ENCODE assay signal across 12 mouse cellular contexts in genomic region chr3:38663023-38663422, GRCm38 (mm10).
A peak's percentile ranks its signal among the peaks of the same experiment; 100 is the strongest.
DNase-seq lines count a peak whose midpoint lies in the region; ATAC-seq and TF ChIP-seq lines count a peak whose summit lies in the region.
"Had no signal": no experiment of that assay in that cellular context is flagged by ENCODE, and none has a peak within 500 bp of the region (broad histone marks: within the 10 kb centered on the region; RNA-seq: fewer than 3 reads in every experiment).

No protein-coding gene starts in this region.

- no peaks in the 10 kb centered on the region for H3K36me3 ChIP-seq in hindbrain, postnatal 0 days (ENCODE audit: insufficient read depth, low read length)
- no peaks in the 10 kb centered on the region for H3K36me3 ChIP-seq in hindbrain, embryonic 12.5 days
- H3K36me3 ChIP-seq in thymus, adult 2 months (ENCODE audit: control insufficient read depth, insufficient read depth, low read length) = no peaks in the 10 kb centered on the region
- H3K36me3 ChIP-seq: midbrain, embryonic 12.5 days had no signal

- H3K27ac ChIP-seq in hindbrain, postnatal 0 days = no peak overlapping the region
- no peak overlapping the region for H3K27ac ChIP-seq in hindbrain, embryonic 12.5 days
- no peak overlapping the region for H3K27ac ChIP-seq in thymus, adult 2 months (ENCODE audit: control insufficient read depth, insufficient read depth, low read length)

- H3K4me1 ChIP-seq in hindbrain, postnatal 0 days (ENCODE audit: insufficient read depth, low read length) = no peaks in the 10 kb centered on the region
- peaks cover 13% of the 10 kb centered on the region for H3K4me1 ChIP-seq in hindbrain, embryonic 12.5 days
- H3K4me1 ChIP-seq in thymus, adult 2 months (replicated peaks; ENCODE audit: control insufficient read depth, insufficient read depth, low read length) = peaks cover 6% of the 10 kb centered on the region

- no peak overlapping the region for H3K4me3 ChIP-seq in hindbrain, postnatal 0 days (ENCODE audit: low read length)
- H3K4me3 ChIP-seq in hindbrain, embryonic 12.5 days = no peak overlapping the region
- no peak overlapping the region for H3K4me3 ChIP-seq in thymus, adult 2 months (ENCODE audit: control insufficient read depth, insufficient read depth, low read length)
- H3K4me3 ChIP-seq: erythroblast, embryonic 14.5 days; midbrain, embryonic 12.5 days had no signal

- H3K9ac ChIP-seq in hindbrain, postnatal 0 days (replicated peaks; ENCODE audit: low read length) = no peak overlapping the region
- no peak overlapping the region for H3K9ac ChIP-seq in hindbrain, embryonic 12.5 days
- H3K9ac ChIP-seq: midbrain, embryonic 12.5 days had no signal

- 0 out of 2 replicates have a peak, but pooled peaks have one; percentile 25 for ATAC-seq in hindbrain, postnatal 0 days
- ATAC-seq in hindbrain, embryonic 12.5 days (ENCODE audit: low FRiP score) = no peak

- peak; percentile 63 for TF ChIP-seq CTCF in hindbrain, postnatal 0 days (IDR thresholded peaks at IDR 0.05; ENCODE audit: low read depth)
- peak; percentile 39; the same call in 1 of the 2 replicates for TF ChIP-seq CTCF in thymus, adult 2 months (IDR thresholded peaks at IDR 0.05; ENCODE audit: borderline replicate concordance, control insufficient read depth, extremely low read depth, insufficient read depth, low read length, poor library complexity)

- H3K27me3 ChIP-seq in hindbrain, postnatal 0 days (ENCODE audit: insufficient read depth, low read length) = no peaks in the 10 kb centered on the region
- no peaks in the 10 kb centered on the region for H3K27me3 ChIP-seq in hindbrain, embryonic 12.5 days
- H3K27me3 ChIP-seq in thymus, adult 2 months (ENCODE audit: control insufficient read depth, insufficient read depth, low read length) = no peaks in the 10 kb centered on the region

- DNase-seq in hindbrain, postnatal 0 days (ENCODE audit: low spot score) = peak; percentile 31
- DNase-seq in thymus, adult 2 months = peak; percentile 40
- no peak for DNase-seq in thymus, adult 18-20 months
- DNase-seq in c-Kit-positive CD71-positive TER-119-negative erythroid progenitor cells, embryonic 14.5 days (ENCODE audit: low read depth) = peak; percentile 3
- DNase-seq in urinary bladder, postnatal 36 days (ENCODE audit: low spot score in 2 of 2) = no peak
- no peak for DNase-seq in cerebellum, adult 8-10 months
- no peak for DNase-seq in gastrocnemius, postnatal 25 days
- DNase-seq: adrenal gland, adult 2 months; layer of hippocampus, adult 9-11 months had no signal

- 66% methylated on average over 5 of the region's 5 CpGs for WGBS in hindbrain, postnatal 0 days
- 66% methylated on average over 5 of the region's 5 CpGs for WGBS in hindbrain, embryonic 12.5 days
- 79% methylated on average over 5 of the region's 5 CpGs for WGBS in thymus, adult 2 months

- no peak overlapping the region for H3K4me2 ChIP-seq in hindbrain, postnatal 0 days (ENCODE audit: low read depth, low read length)
- no peak overlapping the region for H3K4me2 ChIP-seq in hindbrain, embryonic 12.5 days (replicated peaks)

- H3K9me3 ChIP-seq in hindbrain, postnatal 0 days (ENCODE audit: low read length) = no peaks in the 10 kb centered on the region
- no peaks in the 10 kb centered on the region for H3K9me3 ChIP-seq in hindbrain, embryonic 12.5 days (replicated peaks)
- H3K9me3 ChIP-seq: midbrain, embryonic 12.5 days had no signal

- TF ChIP-seq POLR2A in thymus, adult 2 months (IDR thresholded peaks at IDR 0.05; ENCODE audit: control insufficient read depth, extremely low read depth, insufficient read depth, low read length, poor library complexity) = no peak

Comparison
In these comparisons a context has a peak if more than half of its experiments do, and no peak if none do; other contexts are left out.
1. DNase-seq: peak in hindbrain, postnatal 0 days (single experiment), thymus, adult 2 months (single experiment) and c-Kit-positive CD71-positive TER-119-negative erythroid progenitor cells, embryonic 14.5 days (single experiment); none in thymus, adult 18-20 months (0 of 2), urinary bladder, postnatal 36 days (0 of 2), cerebellum, adult 8-10 months (single experiment) and gastrocnemius, postnatal 25 days (single experiment).